Mouse (Mus musculus) heart, postnatal 0 days (tissue): ENCODE measurements around the gene Alox12b. TPM values are rescaled to one million over a fixed set of nuclear protein-coding genes. Genes with fewer than 3 reads are reported as not detected.

Experiments used
- ATAC-seq: fragments of 200-750 bp; cut with Nextera tagmentation; 2 replicates; pipeline ENCODE4 v1.8.0; 2017; ENCODE audit warnings: low read depth, moderate number of reproducible peaks, moderate library complexity; ENCODE audit not compliant: insufficient read depth
- DNase-seq: peaks from one replicate; pipeline ENCODE4 v3.0.0-alpha.2; 2016; ENCODE audit warnings: low spot score
- H3K27ac ChIP-seq: fragments of 300-500 bp; sonication (generic); 2 replicates; pipeline ENCODE4 v1.5.1; 2014; ENCODE audit warnings: low read depth, mild to moderate bottlenecking
- H3K27me3 ChIP-seq: fragments of 300-500 bp; sonication (generic); 2 replicates; pipeline ENCODE4 v1.6.1; 2014; ENCODE audit warnings: low read length, mixed read lengths; ENCODE audit not compliant: control insufficient read depth, insufficient read depth
- H3K36me3 ChIP-seq: fragments of 300-500 bp; sonication (generic); replicated peaks from 2 replicates; pipeline ENCODE4 v1.6.1; 2014; ENCODE audit warnings: low read length, mixed read lengths; ENCODE audit not compliant: control insufficient read depth, insufficient read depth
- H3K4me1 ChIP-seq: fragments of 300-500 bp; sonication (generic); 2 replicates; pipeline ENCODE4 v1.6.1; 2014; ENCODE audit warnings: antibody characterized with exemption; ENCODE audit not compliant: control insufficient read depth, insufficient read depth
- H3K4me2 ChIP-seq: fragments of 300-500 bp; sonication (generic); 2 replicates; pipeline ENCODE4 v1.6.1; 2014; ENCODE audit warnings: low read depth, mild to moderate bottlenecking, low read length, moderate library complexity
- H3K4me3 ChIP-seq: fragments of 300-500 bp; sonication (generic); 2 replicates; pipeline ENCODE4 v1.5.1; 2014; ENCODE audit warnings: low read depth, low read length
- H3K9ac ChIP-seq: fragments of 300-500 bp; sonication (generic); replicated peaks from 2 replicates; pipeline ENCODE4 v1.6.1; 2014; ENCODE audit warnings: low read depth, low read length, mixed read lengths
- H3K9me3 ChIP-seq: fragments of 300-500 bp; sonication (generic); replicated peaks from 2 replicates; pipeline ENCODE4 v1.6.1; 2016; ENCODE audit warnings: low read length; ENCODE audit not compliant: control insufficient read depth
- CTCF ChIP-seq: IDR thresholded peaks from 2 replicates; pipeline ENCODE4 v1.5.1; 2016; ENCODE audit warnings: antibody characterized with exemption, control low read depth, low read depth
- EP300 ChIP-seq: IDR thresholded peaks from 2 replicates; pipeline ENCODE4 v1.6.1; 2016; ENCODE audit warnings: antibody characterized with exemption, low read depth
- WGBS: fragments of 180-500 bp; shearing (Covaris S2); extraction: QIAGEN DNeasy Blood & Tissue Kit; methylation state at CpG from one replicate; pipeline ENCODE4 v1.1.7; 2014; 5-methylcytosine and 5-hydroxymethylcytosine counted together
- polyA plus RNA-seq: library from polyadenylated mRNA; unstranded; fragments of >200 nt; fragmentation: Nextera tagmentation; extraction: Ambion mirVana; gene quantifications from 2 replicates; pipeline ENCODE4 v1.2.1, GENCODE M21; 2015
- total RNA-seq: library from RNA; depleted of rRNA; stranded (reverse); fragments of >200 nt; gene quantifications from 2 replicates; pipeline ENCODE4 v1.2.3, GENCODE M21; 2014; ENCODE audit warnings: low replicate concordance

The Alox12b gene
- total and polyA plus RNA-seq, 2 experiments from 2014 or later = not detected

GRCm38 (mm10) chr11:69126706-69127095 lies 30.1 kb upstream of the Alox12b start:
- Histone ChIP-seq H3K9me3 (no peaks in the 10 kb centered on the region), H3K4me1 (peaks cover 9% of the 10 kb centered on the region; the same call in 1 of the 2 replicates), H3K4me2 (no peak overlapping the region), H3K27ac (no peak overlapping the region), H3K4me3 (no peak overlapping the region), H3K27me3 (no peaks in the 10 kb centered on the region), H3K36me3 (no peaks in the 10 kb centered on the region), H3K9ac (no peak overlapping the region)
- ATAC-seq (no peak), DNase-seq (no peak)
- TF ChIP-seq CTCF = no peak
- no peak for TF ChIP-seq EP300
- WGBS = 68% methylated on average over 2 of the region's 2 CpGs

- Histone ChIP-seq H3K4me1 (peaks cover 8% of the 10 kb centered on the region; the same call in 1 of the 2 replicates), H3K9ac (no peak overlapping the region), H3K4me2 (no peak overlapping the region), H3K9me3 (no peaks in the 10 kb centered on the region), H3K27ac (no peak overlapping the region), H3K27me3 (no peaks in the 10 kb centered on the region), H3K4me3 (no peak overlapping the region), H3K36me3 (no peaks in the 10 kb centered on the region)
- 59% methylated on average over 8 of the region's 8 CpGs for WGBS
- TF ChIP-seq EP300 = no peak
- TF ChIP-seq CTCF = no peak
- ATAC-seq (no peak), DNase-seq (no peak)
These were observed 28.2 kb upstream of the Alox12b start for GRCm38 (mm10) chr11:69128426-69129122.

GRCm38 (mm10) chr11:69133566-69133922 lies 23.2 kb upstream of the Alox12b start:
- ATAC-seq (no peak), DNase-seq (no peak)
- H3K27me3 ChIP-seq = no peaks in the 10 kb centered on the region
- no peaks in the 10 kb centered on the region for H3K9me3 ChIP-seq
- H3K4me2 ChIP-seq = peak overlapping the region; percentile 60; the same call in 1 of the 2 replicates
- no peaks in the 10 kb centered on the region for H3K4me1 ChIP-seq
- H3K27ac ChIP-seq = no peak overlapping the region
- no peak overlapping the region for H3K9ac ChIP-seq
- peak overlapping the region; percentile 40; the same call in 1 of the 2 replicates for H3K4me3 ChIP-seq
- TF ChIP-seq CTCF (no peak), EP300 (no peak)
- H3K36me3 ChIP-seq = no peaks in the 10 kb centered on the region
- 35% methylated on average over 5 of the region's 5 CpGs for WGBS

- 4% methylated on average over 34 of the region's 34 CpGs for WGBS
- TF ChIP-seq EP300 (no peak), CTCF (peak; percentile 43)
- DNase-seq = peak; percentile 23
- peak; percentile 76 for ATAC-seq
- no peaks in the 10 kb centered on the region for H3K4me1 ChIP-seq
- no peaks in the 10 kb centered on the region for H3K27me3 ChIP-seq
- H3K9me3 ChIP-seq = no peaks in the 10 kb centered on the region
- peak overlapping the region; percentile 60 for H3K4me2 ChIP-seq
- no peak overlapping the region for H3K27ac ChIP-seq
- no peak overlapping the region for H3K9ac ChIP-seq
- H3K4me3 ChIP-seq = peak overlapping the region; percentile 40
- no peaks in the 10 kb centered on the region for H3K36me3 ChIP-seq
These were observed 22.7 kb upstream of the Alox12b start for GRCm38 (mm10) chr11:69133923-69134621.

- Histone ChIP-seq H3K27ac (no peak overlapping the region), H3K4me1 (no peaks in the 10 kb centered on the region), H3K36me3 (no peaks in the 10 kb centered on the region), H3K4me2 (peak overlapping the region; percentile 60), H3K4me3 (peak overlapping the region; percentile 40), H3K27me3 (no peaks in the 10 kb centered on the region), H3K9ac (no peak overlapping the region), H3K9me3 (no peaks in the 10 kb centered on the region)
- TF ChIP-seq EP300 = no peak
- no peak for TF ChIP-seq CTCF
- no peak for DNase-seq
- WGBS = 41% methylated on average over 8 of the region's 8 CpGs
- no peak for ATAC-seq
These were observed 22.2 kb upstream of the Alox12b start for GRCm38 (mm10) chr11:69134622-69134968.
